Mouse (Mus musculus): Measurements from ENCODE around the gene Mark3.

GRCm38 (mm10) chr12:111608015-111608414 is 33.7 kb downstream of the Mark3 start:
- TF ChIP-seq USF1 (IDR thresholded peaks at IDR 0.05; ENCODE audit: low read depth) (no peak), POLR2A (IDR thresholded peaks at IDR 0.05; ENCODE audit: insufficient read length, low read depth) (no peak), MAX (IDR thresholded peaks at IDR 0.05; ENCODE audit: low read depth) (no peak), TCF3 (IDR thresholded peaks at IDR 0.05; ENCODE audit: insufficient read length, low read depth) (no peak), E2F4 (IDR thresholded peaks at IDR 0.05; ENCODE audit: insufficient read depth) (no peak), TCF12 (IDR thresholded peaks at IDR 0.05; ENCODE audit: insufficient read depth, poor library complexity, severe bottlenecking) (no peak), POLR2AphosphoS2 (IDR thresholded peaks at IDR 0.05; ENCODE audit: insufficient read length, low read depth) (no peak), MYOD1 (IDR thresholded peaks at IDR 0.05; ENCODE audit: control insufficient read depth in 1 of 3, insufficient read length in 2 of 3, low read depth in 2 of 3) (no peak), CEBPB (IDR thresholded peaks at IDR 0.05; ENCODE audit: insufficient read depth, poor library complexity, severe bottlenecking) (no peak), SRF (IDR thresholded peaks at IDR 0.05; ENCODE audit: control insufficient read depth, insufficient read length, low read depth) (no peak), MYOG (IDR thresholded peaks at IDR 0.05; ENCODE audit: control insufficient read depth in 1 of 3, insufficient read depth in 1 of 3, insufficient read length in 2 of 3, low read depth in 2 of 3) (no peak), REST (IDR thresholded peaks at IDR 0.05; ENCODE audit: insufficient read depth, insufficient read length) (no peak)

Data from myocyte (in vitro differentiated cells).